Mouse (Mus musculus) embryonic facial prominence, embryonic 10.5 days (tissue): ENCODE measurements at regions not wholly inside any gene's neighbourhood (a gene's known extent, or its start where the extent isn't known, plus 50 kb on each side); places are given as distances from the start of the nearest gene placed in this dataset.
A peak's percentile ranks its signal among the peaks of the same experiment; 100 is the strongest.
"Not testable (repeated sequence)": the region's sequence is repeated elsewhere in the genome, so short reads cannot be mapped to it uniquely, and the experiment has no call there.

Experiments
- DNase-seq: peaks from one replicate; pipeline ENCODE4 v3.0.0-alpha.2; 2017; ENCODE audit warnings: low spot score
- H3K27ac ChIP-seq: fragments of 300-500 bp; sonication (generic); replicated peaks from 2 replicates; pipeline ENCODE4 v1.5.1; 2016; ENCODE audit warnings: mild to moderate bottlenecking
- H3K27me3 ChIP-seq: fragments of 300-500 bp; sonication (generic); replicated peaks from 2 replicates; pipeline ENCODE4 v1.6.1; 2016; ENCODE audit warnings: low read depth, mild to moderate bottlenecking; ENCODE audit not compliant: poor library complexity, severe bottlenecking
- H3K36me3 ChIP-seq: fragments of 300-500 bp; sonication (generic); replicated peaks from 2 replicates; pipeline ENCODE4 v1.6.1; 2016; ENCODE audit warnings: mild to moderate bottlenecking, moderate library complexity
- H3K4me1 ChIP-seq: fragments of 300-500 bp; sonication (generic); 2 replicates; pipeline ENCODE4 v1.6.1; 2016
- H3K4me3 ChIP-seq: fragments of 300-500 bp; sonication (generic); 2 replicates; pipeline ENCODE4 v1.5.1; 2016; ENCODE audit warnings: mild to moderate bottlenecking, moderate library complexity
- H3K9me3 ChIP-seq: fragments of 300-500 bp; sonication (generic); 2 replicates; pipeline ENCODE4 v1.6.1; 2016; ENCODE audit warnings: mild to moderate bottlenecking
- WGBS: fragments of 180-500 bp; shearing (Covaris S2); methylation state at CpG from one replicate; pipeline ENCODE4 v1.1.7; 2016; 5-methylcytosine and 5-hydroxymethylcytosine counted together

DNA sequence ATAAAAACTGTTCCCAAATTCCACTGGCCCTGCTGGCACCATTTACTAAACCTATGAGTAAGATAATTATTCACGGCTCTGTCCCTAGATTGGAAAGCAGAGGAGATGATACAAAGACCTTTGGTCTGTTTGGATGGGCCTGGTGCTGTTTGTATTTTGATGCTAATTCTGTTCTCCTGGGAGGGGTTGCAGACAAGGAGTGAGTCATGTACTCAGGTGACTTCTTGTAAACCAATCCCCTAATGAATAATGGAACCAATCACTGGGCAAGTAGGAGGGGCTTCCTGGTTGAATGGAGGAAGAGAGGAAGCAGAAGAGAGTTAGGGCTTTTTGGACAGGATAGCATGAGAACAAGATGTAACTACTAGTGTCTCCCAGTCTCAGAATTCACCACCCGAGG, 130.0 kb upstream of the Gm9972 start:
- Histone ChIP-seq H3K9me3 (no peaks in the 10 kb centered on the region), H3K36me3 (no peaks in the 10 kb centered on the region), H3K4me3 (no peak overlapping the region), H3K4me1 (no peaks in the 10 kb centered on the region), H3K27me3 (no peaks in the 10 kb centered on the region), H3K27ac (no peak overlapping the region)
- no peak for DNase-seq
- 84% methylated on average over 2 of the region's 2 CpGs for WGBS

DNA sequence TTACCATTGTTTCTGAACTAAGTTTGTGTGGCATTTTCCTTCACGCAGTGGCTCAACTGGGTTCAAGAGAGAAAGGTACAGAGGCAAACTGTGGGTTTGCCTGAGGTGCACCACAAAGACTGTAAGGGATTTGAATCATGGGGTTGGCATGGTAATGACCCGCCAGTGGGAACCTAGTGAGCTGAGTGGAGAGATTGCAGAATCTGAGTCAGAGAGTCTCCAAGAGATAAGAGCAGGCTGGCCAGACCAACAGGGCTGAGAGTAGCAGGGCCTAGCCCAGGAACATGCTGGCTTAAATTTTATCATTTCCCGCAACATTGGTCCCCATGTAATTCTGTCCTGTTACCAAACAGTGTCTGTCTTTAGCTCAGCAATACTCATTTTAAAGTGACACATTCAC, 129.5 kb upstream of the Gm9972 start:
- Histone ChIP-seq H3K27me3 (no peaks in the 10 kb centered on the region), H3K4me3 (no peak overlapping the region), H3K27ac (no peak overlapping the region), H3K9me3 (no peaks in the 10 kb centered on the region), H3K36me3 (no peaks in the 10 kb centered on the region), H3K4me1 (no peaks in the 10 kb centered on the region)
- 89% methylated on average over 3 of the region's 3 CpGs for WGBS
- no peak for DNase-seq

DNA sequence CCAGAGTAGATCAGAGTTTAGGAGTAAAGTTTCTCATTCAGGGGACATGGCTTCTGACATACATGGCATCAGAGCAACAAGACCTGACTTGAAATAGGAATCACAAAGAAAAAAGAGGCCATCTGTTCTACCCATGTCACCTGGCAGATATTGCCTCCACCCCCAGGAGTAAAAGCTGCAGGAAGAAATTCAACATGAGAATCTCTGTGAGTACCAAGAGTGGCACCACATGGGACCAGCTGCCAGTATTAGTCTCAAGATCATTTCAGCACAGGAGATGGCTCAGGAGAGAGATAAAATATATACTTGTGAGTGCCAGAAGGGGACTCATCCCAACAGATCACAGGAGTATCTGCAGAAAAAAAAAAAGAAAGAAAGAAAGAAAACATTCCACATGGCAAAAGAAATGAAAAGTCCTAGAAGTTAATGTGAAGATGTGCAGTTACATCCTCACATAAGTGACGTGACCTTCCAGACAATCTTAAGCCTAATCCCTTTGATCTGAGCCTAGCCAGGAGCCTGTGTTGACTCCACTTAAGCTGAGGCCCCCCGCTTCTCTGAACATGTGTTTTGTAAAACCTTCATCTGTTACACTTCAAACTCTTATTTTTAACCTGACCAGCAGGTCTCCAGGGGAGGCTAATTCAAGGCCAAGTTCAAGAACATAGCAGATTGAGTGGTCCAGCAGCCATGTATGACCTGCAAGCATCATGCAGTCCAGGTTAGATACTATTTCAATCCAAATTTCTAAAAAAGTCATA, 118.9 kb upstream of the Gm9972 start:
- H3K27me3 ChIP-seq = no peaks in the 10 kb centered on the region
- WGBS = 74% methylated on average over 2 of the region's 2 CpGs
- H3K9me3 ChIP-seq = no peaks in the 10 kb centered on the region
- no peaks in the 10 kb centered on the region for H3K4me1 ChIP-seq
- no peak for DNase-seq
- H3K27ac ChIP-seq = no peak overlapping the region
- H3K36me3 ChIP-seq = no peaks in the 10 kb centered on the region
- H3K4me3 ChIP-seq = no peak overlapping the region

DNA sequence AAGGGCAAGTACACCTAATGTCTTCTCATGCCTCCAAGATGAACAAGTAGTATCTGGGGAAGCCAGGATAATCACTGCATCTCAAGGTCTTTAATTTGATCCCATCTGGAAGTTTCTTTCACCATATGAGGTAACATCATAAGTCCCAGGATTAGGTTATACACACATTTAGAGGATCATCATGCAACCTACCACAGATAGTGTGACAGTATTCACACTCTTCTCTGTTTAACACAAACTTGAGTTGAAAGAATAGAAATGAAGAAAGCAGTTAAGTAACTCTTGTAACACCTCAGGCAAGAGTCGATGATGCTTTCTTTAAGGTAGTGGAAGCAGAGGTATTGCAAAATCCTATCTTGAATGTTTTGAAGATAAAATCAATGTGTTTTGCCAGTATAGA, 116.3 kb upstream of the Gm9972 start:
- 93% methylated on average over 1 of the region's 1 CpGs for WGBS
- no peaks in the 10 kb centered on the region for H3K36me3 ChIP-seq
- H3K27me3 ChIP-seq = no peaks in the 10 kb centered on the region
- DNase-seq = no peak
- no peaks in the 10 kb centered on the region for H3K9me3 ChIP-seq
- no peak overlapping the region for H3K27ac ChIP-seq
- no peaks in the 10 kb centered on the region for H3K4me1 ChIP-seq
- no peak overlapping the region for H3K4me3 ChIP-seq

DNA sequence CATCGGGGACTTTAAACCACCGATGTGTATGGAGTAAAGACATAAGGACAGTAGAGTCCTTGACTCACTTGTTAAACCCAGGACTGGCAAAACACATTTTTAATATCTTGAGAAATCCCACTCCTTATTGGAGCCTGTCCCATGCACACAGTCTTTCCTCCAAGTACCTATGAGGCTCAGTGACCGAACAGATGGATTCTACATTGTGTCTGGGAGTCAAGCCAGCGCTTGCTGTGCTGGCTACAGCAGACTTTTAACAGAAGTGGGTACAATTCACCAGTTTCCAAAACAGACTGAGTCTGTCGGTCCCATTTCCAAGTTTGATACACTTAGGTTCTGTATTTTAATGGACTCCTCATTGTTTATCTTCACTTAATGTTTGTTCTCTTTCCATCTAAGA, 108.4 kb upstream of the Gm9972 start:
- H3K4me3 ChIP-seq = no peak overlapping the region
- DNase-seq = no peak
- H3K4me1 ChIP-seq = no peaks in the 10 kb centered on the region
- no peaks in the 10 kb centered on the region for H3K9me3 ChIP-seq
- H3K27ac ChIP-seq = no peak overlapping the region
- 85% methylated on average over 5 of the region's 5 CpGs for WGBS
- H3K27me3 ChIP-seq = no peaks in the 10 kb centered on the region
- no peaks in the 10 kb centered on the region for H3K36me3 ChIP-seq

DNA sequence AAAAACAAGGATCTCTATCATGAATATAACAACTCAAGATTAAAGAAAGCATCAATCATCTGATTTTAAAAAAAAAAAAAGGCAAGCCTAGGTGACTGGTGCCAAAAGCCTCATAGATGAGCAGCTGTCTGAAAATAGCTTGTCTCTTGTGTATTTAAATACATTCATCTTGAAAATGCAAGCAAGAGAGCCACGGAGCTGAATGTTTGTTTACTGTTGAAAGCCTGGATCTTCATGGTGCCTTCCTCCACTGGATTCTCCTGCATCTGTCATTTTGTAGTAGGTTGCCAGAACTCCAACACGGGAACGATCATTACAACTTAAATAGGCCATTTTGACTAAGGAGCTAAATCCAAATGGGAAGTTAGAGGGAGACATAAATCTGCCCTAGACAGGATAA, 106.6 kb upstream of the Gm9972 start:
- H3K36me3 ChIP-seq = no peaks in the 10 kb centered on the region
- no peak overlapping the region for H3K4me3 ChIP-seq
- DNase-seq = no peak
- WGBS = 83% methylated on average over 3 of the region's 3 CpGs
- no peaks in the 10 kb centered on the region for H3K4me1 ChIP-seq
- no peaks in the 10 kb centered on the region for H3K27me3 ChIP-seq
- no peak overlapping the region for H3K27ac ChIP-seq
- no peaks in the 10 kb centered on the region for H3K9me3 ChIP-seq

DNA sequence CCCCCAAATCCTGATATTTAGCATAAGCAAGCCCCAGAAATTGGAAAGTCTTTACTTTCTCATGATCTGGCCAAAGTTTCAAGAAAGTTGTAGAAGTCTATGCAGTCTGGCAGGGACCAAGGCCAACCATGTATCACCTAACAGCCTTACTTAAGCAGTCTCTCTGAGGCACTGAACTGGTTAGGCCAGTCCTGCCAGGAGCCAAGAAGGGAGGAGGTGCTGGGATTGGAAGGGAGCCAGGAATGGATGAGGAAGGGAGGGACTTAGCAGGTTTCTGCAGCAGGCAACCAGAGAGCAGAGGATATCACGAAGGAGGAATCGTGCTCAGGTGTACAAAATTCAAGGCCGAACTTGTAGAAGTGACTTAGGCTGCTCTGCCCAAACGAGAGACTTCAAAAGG, 96.3 kb upstream of the Gm9972 start:
- not testable (repeated sequence) for H3K4me1 ChIP-seq, H3K9me3 ChIP-seq, H3K4me3 ChIP-seq, H3K36me3 ChIP-seq, H3K27ac ChIP-seq, H3K27me3 ChIP-seq
- peak; percentile 12 for DNase-seq
- 82% methylated on average over 4 of the region's 4 CpGs for WGBS

DNA sequence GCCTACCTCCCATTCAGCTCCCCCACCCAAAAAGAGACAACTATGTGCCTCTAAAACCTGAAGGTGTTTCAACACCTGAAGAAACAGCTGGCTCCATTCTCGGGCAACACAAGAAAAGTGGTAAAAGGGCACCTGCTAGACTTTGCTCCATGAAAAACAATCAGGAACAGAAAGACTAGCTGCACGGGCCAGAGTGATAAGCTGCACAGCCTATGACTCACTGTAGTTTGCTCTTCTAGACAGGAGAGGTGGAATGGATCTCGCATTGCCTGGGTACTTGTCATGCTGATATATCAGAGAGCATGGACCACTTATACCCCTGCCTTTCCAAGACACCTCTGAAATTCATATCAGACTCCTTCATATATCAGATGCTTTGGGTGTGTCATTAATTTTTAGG, 94.0 kb upstream of the Gm9972 start:
- H3K27me3 ChIP-seq = no peaks in the 10 kb centered on the region
- DNase-seq = no peak
- H3K9me3 ChIP-seq = no peaks in the 10 kb centered on the region
- H3K27ac ChIP-seq = no peak overlapping the region
- H3K4me1 ChIP-seq = no peaks in the 10 kb centered on the region
- no peak overlapping the region for H3K4me3 ChIP-seq
- H3K36me3 ChIP-seq = no peaks in the 10 kb centered on the region
- WGBS = 91% methylated on average over 3 of the region's 3 CpGs

DNA sequence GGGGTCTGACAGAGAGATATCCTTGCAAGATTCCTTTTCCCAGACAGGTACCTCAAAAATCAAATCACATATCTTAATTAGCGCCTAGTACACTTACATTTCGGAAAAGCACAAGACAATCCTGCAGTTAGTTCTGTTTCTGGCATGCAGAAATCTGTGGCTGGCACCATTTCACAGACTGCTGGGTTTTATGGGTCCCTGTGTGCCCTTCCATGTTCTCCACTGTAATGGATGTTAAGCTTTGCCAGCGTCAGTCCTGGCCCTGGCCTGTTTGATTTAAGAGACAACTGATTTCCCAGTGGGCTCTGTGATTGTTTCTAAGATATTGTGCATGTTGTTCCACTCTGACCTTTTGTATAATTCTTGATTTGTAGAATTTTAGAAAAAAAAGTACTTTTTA, 93.3 kb upstream of the Gm9972 start:
- no peak overlapping the region for H3K27ac ChIP-seq
- 84% methylated on average over 3 of the region's 3 CpGs for WGBS
- H3K36me3 ChIP-seq = no peaks in the 10 kb centered on the region
- H3K4me1 ChIP-seq = no peaks in the 10 kb centered on the region
- no peaks in the 10 kb centered on the region for H3K27me3 ChIP-seq
- no peak for DNase-seq
- H3K9me3 ChIP-seq = no peaks in the 10 kb centered on the region
- no peak overlapping the region for H3K4me3 ChIP-seq

DNA sequence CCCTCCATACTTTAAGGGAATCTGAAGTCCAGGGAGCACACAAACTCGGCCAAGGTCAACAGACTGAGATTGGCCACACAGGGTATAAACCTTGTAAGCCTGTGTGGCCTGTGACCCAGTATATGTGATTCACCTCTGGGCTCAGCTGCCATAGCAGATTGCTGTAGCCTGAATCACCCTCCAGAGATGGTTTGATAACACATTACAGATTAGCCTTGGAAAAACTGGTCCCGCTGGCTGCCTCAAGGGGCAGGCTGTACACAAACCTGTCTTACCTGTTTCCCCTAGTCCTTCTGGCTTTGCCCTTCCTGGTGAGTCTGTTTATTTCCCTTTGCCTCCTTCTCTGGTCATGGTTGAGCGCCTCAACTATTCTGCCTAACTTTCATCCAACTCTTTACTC, 91.0 kb upstream of the Gm9972 start:
- DNase-seq = peak; percentile 10
- WGBS = 77% methylated on average over 3 of the region's 3 CpGs
- no peak overlapping the region for H3K4me3 ChIP-seq
- H3K27ac ChIP-seq = no peak overlapping the region
- no peaks in the 10 kb centered on the region for H3K4me1 ChIP-seq
- H3K27me3 ChIP-seq = no peaks in the 10 kb centered on the region
- no peaks in the 10 kb centered on the region for H3K36me3 ChIP-seq
- H3K9me3 ChIP-seq = no peaks in the 10 kb centered on the region

DNA sequence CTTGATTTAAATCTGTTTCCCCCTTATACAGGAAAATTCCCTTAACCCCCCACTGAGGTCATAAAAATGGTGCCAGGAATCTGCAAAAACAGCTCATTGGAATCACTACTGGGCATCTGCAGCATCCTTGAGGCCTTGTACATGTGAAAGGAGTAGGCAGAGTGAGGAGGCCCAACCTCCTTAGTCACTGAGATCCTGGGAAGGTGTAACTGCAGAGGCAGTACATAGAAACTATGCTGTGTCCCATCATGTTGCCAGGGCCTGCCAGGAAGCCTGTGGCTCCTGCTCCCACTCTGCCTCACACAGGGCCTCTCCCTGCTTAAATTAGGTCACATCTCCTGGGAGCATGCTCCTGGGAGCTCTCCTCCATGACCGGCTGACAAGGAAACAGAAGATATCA, 85.7 kb upstream of the Gm9972 start:
- no peak for DNase-seq
- Histone ChIP-seq H3K4me3 (no peak overlapping the region), H3K4me1 (no peaks in the 10 kb centered on the region), H3K27me3 (no peaks in the 10 kb centered on the region), H3K27ac (no peak overlapping the region), H3K9me3 (no peaks in the 10 kb centered on the region), H3K36me3 (no peaks in the 10 kb centered on the region)
- 95% methylated on average over 1 of the region's 1 CpGs for WGBS

DNA sequence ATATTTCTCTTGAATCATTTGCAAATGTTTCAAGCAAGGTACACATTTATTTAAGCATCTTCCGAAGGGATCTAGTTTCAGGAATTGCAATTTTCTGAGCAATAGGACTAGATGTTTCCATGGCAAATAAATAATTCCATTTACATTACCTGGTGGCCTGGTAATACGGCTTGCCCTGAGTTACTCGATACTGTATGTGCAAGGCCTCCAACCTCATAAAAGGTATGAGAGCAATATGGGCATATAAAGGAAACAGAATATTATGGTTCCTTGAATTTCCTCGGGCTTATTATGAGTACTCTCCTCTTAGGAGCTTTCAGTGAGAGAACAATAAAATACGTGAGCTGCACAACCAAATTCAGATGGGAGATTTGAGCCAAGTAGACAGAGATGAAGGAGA, 81.4 kb upstream of the Gm9972 start:
- H3K36me3 ChIP-seq = no peaks in the 10 kb centered on the region
- WGBS = 89% methylated on average over 5 of the region's 5 CpGs
- no peaks in the 10 kb centered on the region for H3K9me3 ChIP-seq
- no peaks in the 10 kb centered on the region for H3K4me1 ChIP-seq
- no peaks in the 10 kb centered on the region for H3K27me3 ChIP-seq
- H3K4me3 ChIP-seq = no peak overlapping the region
- no peak overlapping the region for H3K27ac ChIP-seq
- no peak for DNase-seq

DNA sequence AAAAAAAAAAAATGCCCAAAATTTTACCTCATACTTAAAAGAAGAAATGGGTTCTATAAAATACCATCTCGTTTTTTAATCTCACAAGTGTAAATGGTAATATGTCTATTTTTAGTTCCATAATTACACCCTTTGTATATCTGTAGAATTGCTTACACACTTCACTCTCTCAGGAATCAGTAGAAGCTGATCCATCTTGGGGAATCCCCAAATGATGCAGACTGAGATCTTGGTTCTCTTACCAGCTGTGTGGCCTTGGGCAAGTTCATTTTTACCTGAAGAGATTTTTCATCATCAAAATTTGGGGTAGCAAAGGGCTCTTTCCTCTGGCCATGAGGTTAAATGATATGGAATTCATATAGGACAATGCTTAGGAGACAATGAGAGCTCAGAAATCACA, 69.8 kb upstream of the Gm9972 start:
- Histone ChIP-seq H3K4me1 (no peaks in the 10 kb centered on the region), H3K9me3 (no peaks in the 10 kb centered on the region), H3K4me3 (no peak overlapping the region), H3K36me3 (no peaks in the 10 kb centered on the region), H3K27me3 (no peaks in the 10 kb centered on the region), H3K27ac (no peak overlapping the region)
- no peak for DNase-seq
- WGBS = 73% methylated on average over 1 of the region's 1 CpGs

DNA sequence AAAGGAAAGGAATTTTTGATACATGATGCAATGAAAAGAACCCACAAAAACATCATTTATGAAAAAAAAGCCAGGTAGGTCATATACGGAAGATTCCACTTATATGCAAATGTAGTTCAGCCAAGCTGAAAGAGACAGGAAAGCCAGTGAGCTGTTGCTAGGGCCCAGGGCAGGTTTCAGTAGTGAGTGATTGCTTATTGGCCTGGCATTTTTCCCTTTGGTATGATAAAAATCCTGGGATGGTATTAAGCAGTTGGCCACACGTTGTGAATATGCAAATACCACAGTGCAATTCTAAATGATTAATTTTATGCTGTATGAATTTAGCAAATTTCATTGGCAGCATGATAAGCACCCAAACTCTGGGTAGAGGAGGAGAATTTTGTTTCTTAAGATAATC, 57.3 kb upstream of the Gm9972 start:
- Histone ChIP-seq H3K4me3 (no peak overlapping the region), H3K4me1 (no peaks in the 10 kb centered on the region), H3K36me3 (no peaks in the 10 kb centered on the region), H3K9me3 (no peaks in the 10 kb centered on the region), H3K27me3 (no peaks in the 10 kb centered on the region), H3K27ac (no peak overlapping the region)
- DNase-seq = no peak
- 77% methylated on average over 2 of the region's 2 CpGs for WGBS
